Mouse (Mus musculus): ENCODE results near the gene Sema3e. TPM values are rescaled to one million over a fixed set of nuclear protein-coding genes. Genes with fewer than 3 reads are reported as not detected.

Gene Sema3e
- polyA plus RNA-seq, 1 experiment from 2014 or later = 1.6 TPM

- ATAC-seq (replicated peaks; ENCODE audit: low FRiP score, low TSS enrichment, low read depth) (no peak), DNase-seq (ENCODE audit: low spot score) (no peak)
- Histone ChIP-seq H3K36me3 (ENCODE audit: control insufficient read depth, insufficient read depth, low read length) (no peaks in the 10 kb centered on the region), H3K27ac (ENCODE audit: low read depth) (no peak overlapping the region), H3K4me3 (ENCODE audit: low read depth, low read length) (no peak overlapping the region), H3K9me3 (ENCODE audit: control insufficient read depth, low read length) (no peaks in the 10 kb centered on the region), H3K27me3 (replicated peaks; ENCODE audit: control insufficient read depth, insufficient read depth, low read length) (no peaks in the 10 kb centered on the region), H3K4me2 (ENCODE audit: low read length) (no peak overlapping the region), H3K9ac (ENCODE audit: low read length) (no peak overlapping the region), H3K4me1 (replicated peaks; ENCODE audit: control insufficient read depth, insufficient read depth, low read length) (no peaks in the 10 kb centered on the region)
- WGBS = 83% methylated on average over 1 of the region's 1 CpGs
Measured at GRCm38 (mm10) chr5:14253328-14253727, 228.3 kb downstream of the Sema3e start.

GRCm38 (mm10) chr5:14260156-14260555 is 235.1 kb downstream of the Sema3e start:
- no peak overlapping the region for H3K4me2 ChIP-seq (ENCODE audit: low read length)
- no peaks in the 10 kb centered on the region for H3K36me3 ChIP-seq (ENCODE audit: control insufficient read depth, insufficient read depth, low read length)
- no peak overlapping the region for H3K27ac ChIP-seq (ENCODE audit: low read depth)
- no peaks in the 10 kb centered on the region for H3K27me3 ChIP-seq (replicated peaks; ENCODE audit: control insufficient read depth, insufficient read depth, low read length)
- ATAC-seq (replicated peaks; ENCODE audit: low FRiP score, low TSS enrichment, low read depth) (no peak), DNase-seq (ENCODE audit: low spot score) (no peak)
- H3K4me1 ChIP-seq (replicated peaks; ENCODE audit: control insufficient read depth, insufficient read depth, low read length) = no peaks in the 10 kb centered on the region
- H3K4me3 ChIP-seq (ENCODE audit: low read depth, low read length) = no peak overlapping the region
- WGBS = 94% methylated on average over 4 of the region's 4 CpGs
- H3K9me3 ChIP-seq (ENCODE audit: control insufficient read depth, low read length) = no peaks in the 10 kb centered on the region
- H3K9ac ChIP-seq (ENCODE audit: low read length) = no peak overlapping the region

GRCm38 (mm10) chr5:14267400-14267799 is 242.3 kb downstream of the Sema3e start:
- Histone ChIP-seq H3K27ac (ENCODE audit: low read depth) (no peak overlapping the region), H3K4me2 (ENCODE audit: low read length) (no peak overlapping the region), H3K36me3 (ENCODE audit: control insufficient read depth, insufficient read depth, low read length) (no peaks in the 10 kb centered on the region), H3K4me3 (ENCODE audit: low read depth, low read length) (no peak overlapping the region), H3K9ac (ENCODE audit: low read length) (no peak overlapping the region), H3K27me3 (replicated peaks; ENCODE audit: control insufficient read depth, insufficient read depth, low read length) (no peaks in the 10 kb centered on the region), H3K4me1 (replicated peaks; ENCODE audit: control insufficient read depth, insufficient read depth, low read length) (no peaks in the 10 kb centered on the region), H3K9me3 (ENCODE audit: control insufficient read depth, low read length) (no peaks in the 10 kb centered on the region)
- WGBS = 77% methylated on average over 2 of the region's 2 CpGs
- ATAC-seq (replicated peaks; ENCODE audit: low FRiP score, low TSS enrichment, low read depth) (no peak), DNase-seq (ENCODE audit: low spot score) (no peak)

Other genes with a start within 250 kb of the Sema3e start
- gene Speer3, start 233.7 kb upstream of the Sema3e start, polyA plus RNA-seq (2014; fragmentation: Nextera tagmentation; extraction: Ambion mirVana) = not detected in 2 replicates

Data from intestine, embryonic 14.5 days (tissue).